Mouse (Mus musculus): ENCODE data around the gene Cacna1e. TPM values are rescaled to one million over a fixed set of nuclear protein-coding genes. Genes with fewer than 3 reads are reported as not detected.

The Cacna1e gene
- polyA plus RNA-seq, 1 experiment from 2014 or later: 0.45 TPM

- no peaks in the 10 kb centered on the region for H3K27me3 ChIP-seq
- WGBS: 75% methylated on average over 2 of the region's 2 CpGs
- no peaks in the 10 kb centered on the region for H3K36me3 ChIP-seq
- no peak for ATAC-seq (ENCODE audit: borderline replicate concordance, extremely low read depth, low FRiP score, low TSS enrichment)
- H3K4me2 ChIP-seq: no peak overlapping the region
- no peaks in the 10 kb centered on the region for H3K9me3 ChIP-seq
- no peak overlapping the region for H3K4me3 ChIP-seq
- no peaks in the 10 kb centered on the region for H3K4me1 ChIP-seq
- no peak overlapping the region for H3K27ac ChIP-seq
- H3K9ac ChIP-seq: no peak overlapping the region
Observed at GRCm38 (mm10) chr1:154798771-154799170, 85.5 kb downstream of the Cacna1e start.

DNA sequence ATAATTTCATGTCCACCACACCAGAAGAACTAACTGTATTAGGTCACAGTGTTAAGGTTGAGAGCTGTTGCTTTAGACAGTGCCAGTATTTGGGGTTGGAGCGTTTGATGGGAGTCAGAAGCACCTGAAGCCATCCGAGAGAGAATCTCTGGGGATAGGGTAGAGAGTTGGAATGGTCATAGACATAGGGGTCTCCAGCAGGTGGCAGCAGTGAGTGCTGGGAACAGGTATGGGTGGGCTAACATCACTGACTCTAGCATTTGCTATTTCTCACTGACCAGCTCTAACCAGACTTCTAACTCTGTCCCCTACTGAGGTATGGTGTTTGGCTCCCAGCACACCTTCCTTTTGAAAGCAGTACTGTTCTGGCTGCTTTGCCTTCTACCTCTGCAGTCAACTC, 87.6 kb downstream of the Cacna1e start:
- no peak overlapping the region for H3K4me2 ChIP-seq
- no peak overlapping the region for H3K9ac ChIP-seq
- no peak overlapping the region for H3K4me3 ChIP-seq
- no peaks in the 10 kb centered on the region for H3K9me3 ChIP-seq
- H3K4me1 ChIP-seq: no peaks in the 10 kb centered on the region
- ATAC-seq (ENCODE audit: borderline replicate concordance, extremely low read depth, low FRiP score, low TSS enrichment): no peak
- no peaks in the 10 kb centered on the region for H3K36me3 ChIP-seq
- H3K27ac ChIP-seq: no peak overlapping the region
- WGBS: 51% methylated on average over 2 of the region's 2 CpGs
- no peaks in the 10 kb centered on the region for H3K27me3 ChIP-seq

DNA sequence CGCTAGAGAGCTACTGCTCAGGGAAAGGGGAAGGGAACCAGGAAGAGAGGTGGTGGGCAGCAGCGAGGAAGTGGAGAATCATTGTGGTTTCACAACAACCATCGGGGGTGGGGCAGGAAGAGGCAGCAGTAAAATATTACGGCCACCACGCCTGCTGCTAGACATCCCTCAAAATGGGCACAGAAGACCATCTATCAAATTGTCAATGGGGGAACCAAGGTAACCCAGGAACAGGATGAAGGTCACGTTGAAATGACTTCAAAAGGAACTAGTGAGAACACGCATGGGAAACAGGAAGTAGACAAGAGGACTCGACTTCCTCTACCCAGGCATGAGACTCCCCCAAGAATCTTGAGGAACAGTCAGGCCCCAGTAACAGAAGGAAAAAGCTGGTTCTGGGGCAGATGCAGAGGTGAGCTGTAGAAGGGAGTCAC, 89.8 kb downstream of the Cacna1e start:
- H3K4me3 ChIP-seq: no peak overlapping the region
- ATAC-seq (ENCODE audit: borderline replicate concordance, extremely low read depth, low FRiP score, low TSS enrichment): no peak
- no peaks in the 10 kb centered on the region for H3K27me3 ChIP-seq
- H3K9ac ChIP-seq: no peak overlapping the region
- no peaks in the 10 kb centered on the region for H3K4me1 ChIP-seq
- WGBS: 61% methylated on average over 8 of the region's 8 CpGs
- no peaks in the 10 kb centered on the region for H3K36me3 ChIP-seq
- H3K4me2 ChIP-seq: no peak overlapping the region
- H3K27ac ChIP-seq: no peak overlapping the region
- no peaks in the 10 kb centered on the region for H3K9me3 ChIP-seq

GRCm38 (mm10) chr1:154791544-154792174, 92.6 kb downstream of the Cacna1e start:
- 45% methylated on average over 13 of the region's 13 CpGs for WGBS
- ATAC-seq (ENCODE audit: borderline replicate concordance, extremely low read depth, low FRiP score, low TSS enrichment): no peak
- Histone ChIP-seq H3K27ac (no peak overlapping the region), H3K4me1 (no peaks in the 10 kb centered on the region), H3K4me2 (peak overlapping the region; percentile 11; the same call in 1 of the 2 replicates), H3K36me3 (no peaks in the 10 kb centered on the region), H3K9me3 (no peaks in the 10 kb centered on the region), H3K4me3 (no peak overlapping the region), H3K27me3 (no peaks in the 10 kb centered on the region), H3K9ac (no peak overlapping the region)

DNA sequence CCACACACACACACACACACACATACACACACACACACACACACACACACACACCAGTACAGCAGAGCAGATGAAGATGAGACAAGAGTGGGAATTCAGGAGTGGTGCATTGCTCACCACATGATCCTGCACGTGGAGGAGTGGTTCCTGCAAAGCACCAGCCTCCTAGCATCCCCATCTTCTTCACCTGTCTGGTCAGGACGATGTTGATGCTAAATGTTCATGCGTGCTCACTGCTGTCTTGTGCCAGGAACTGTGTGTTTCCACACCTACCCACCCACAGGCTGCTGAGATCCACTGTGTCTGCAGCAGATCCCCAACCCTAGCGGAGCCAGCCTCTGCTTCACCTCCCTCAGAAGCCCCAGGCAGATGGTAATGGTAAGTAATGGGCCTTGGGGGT, 95.8 kb downstream of the Cacna1e start:
- Histone ChIP-seq H3K9ac (no peak overlapping the region), H3K36me3 (no peaks in the 10 kb centered on the region), H3K27ac (no peak overlapping the region), H3K4me3 (no peak overlapping the region), H3K9me3 (no peaks in the 10 kb centered on the region), H3K4me1 (0 out of 2 replicates have a peak, but pooled peaks cover 6% of the 10 kb centered on the region), H3K27me3 (peaks cover 7% of the 10 kb centered on the region; the same call in 1 of the 2 replicates), H3K4me2 (no peak overlapping the region)
- WGBS: 68% methylated on average over 4 of the region's 4 CpGs
- no peak for ATAC-seq (ENCODE audit: borderline replicate concordance, extremely low read depth, low FRiP score, low TSS enrichment)

- H3K4me1 ChIP-seq: 0 out of 2 replicates have a peak, but pooled peaks cover 6% of the 10 kb centered on the region
- no peaks in the 10 kb centered on the region for H3K36me3 ChIP-seq
- no peak for ATAC-seq (ENCODE audit: borderline replicate concordance, extremely low read depth, low FRiP score, low TSS enrichment)
- H3K4me2 ChIP-seq: no peak overlapping the region
- H3K4me3 ChIP-seq: no peak overlapping the region
- H3K27ac ChIP-seq: no peak overlapping the region
- peaks cover 7% of the 10 kb centered on the region; the same call in 1 of the 2 replicates for H3K27me3 ChIP-seq
- WGBS: 9% methylated on average over 5 of the region's 5 CpGs
- H3K9me3 ChIP-seq: no peaks in the 10 kb centered on the region
- no peak overlapping the region for H3K9ac ChIP-seq
Observed at GRCm38 (mm10) chr1:154788069-154788468, 96.2 kb downstream of the Cacna1e start.

GRCm38 (mm10) chr1:154787418-154787817, 96.9 kb downstream of the Cacna1e start:
- H3K36me3 ChIP-seq: no peaks in the 10 kb centered on the region
- H3K9ac ChIP-seq: no peak overlapping the region
- H3K9me3 ChIP-seq: no peaks in the 10 kb centered on the region
- H3K4me3 ChIP-seq: no peak overlapping the region
- 37% methylated on average over 5 of the region's 5 CpGs for WGBS
- H3K4me2 ChIP-seq: no peak overlapping the region
- H3K27me3 ChIP-seq: peaks cover 7% of the 10 kb centered on the region; the same call in 1 of the 2 replicates
- no peak for ATAC-seq (ENCODE audit: borderline replicate concordance, extremely low read depth, low FRiP score, low TSS enrichment)
- 0 out of 2 replicates have a peak, but pooled peaks cover 6% of the 10 kb centered on the region for H3K4me1 ChIP-seq
- H3K27ac ChIP-seq: no peak overlapping the region

DNA sequence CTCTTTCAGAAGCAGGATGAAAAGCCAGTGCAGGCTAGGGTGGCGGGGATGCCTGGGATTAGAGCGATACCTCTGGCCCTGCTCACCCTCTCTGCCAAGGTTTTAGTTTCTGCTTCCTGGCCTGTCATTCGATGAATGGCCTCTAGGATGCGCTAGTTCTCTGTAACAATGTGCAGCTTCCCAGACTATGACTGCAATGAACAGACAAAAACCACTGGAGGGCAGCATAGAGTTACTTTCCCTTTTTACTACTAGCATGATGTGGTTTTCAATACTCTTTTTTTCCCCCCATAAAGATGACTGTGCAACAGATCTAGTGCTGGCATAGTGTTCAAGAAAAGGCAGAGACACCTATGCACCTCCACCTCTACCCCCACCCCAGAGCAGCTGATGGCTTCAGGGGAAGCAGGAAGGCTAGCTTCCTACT, 98.0 kb downstream of the Cacna1e start:
- Histone ChIP-seq H3K27ac (no peak overlapping the region), H3K4me3 (no peak overlapping the region; the same call in 1 of the 2 replicates), H3K4me2 (peak overlapping the region; percentile 41), H3K4me1 (0 out of 2 replicates have a peak, but pooled peaks cover 6% of the 10 kb centered on the region), H3K9ac (no peak overlapping the region), H3K27me3 (peaks cover 7% of the 10 kb centered on the region; the same call in 1 of the 2 replicates), H3K9me3 (no peaks in the 10 kb centered on the region), H3K36me3 (no peaks in the 10 kb centered on the region)
- 3% methylated on average over 4 of the region's 4 CpGs for WGBS
- peak; percentile 20; the same call in 1 of the 2 replicates for ATAC-seq (ENCODE audit: borderline replicate concordance, extremely low read depth, low FRiP score, low TSS enrichment)

GRCm38 (mm10) chr1:154784862-154785261, 99.4 kb downstream of the Cacna1e start:
- no peak for ATAC-seq (ENCODE audit: borderline replicate concordance, extremely low read depth, low FRiP score, low TSS enrichment)
- H3K9me3 ChIP-seq: no peaks in the 10 kb centered on the region
- H3K4me3 ChIP-seq: no peak overlapping the region
- WGBS: 21% methylated on average over 12 of the region's 12 CpGs
- H3K4me2 ChIP-seq: no peak overlapping the region
- H3K9ac ChIP-seq: no peak overlapping the region
- H3K4me1 ChIP-seq: peaks cover 6% of the 10 kb centered on the region; the same call in 1 of the 2 replicates
- H3K27ac ChIP-seq: no peak overlapping the region
- H3K36me3 ChIP-seq: no peaks in the 10 kb centered on the region
- peaks cover 7% of the 10 kb centered on the region; the same call in 1 of the 2 replicates for H3K27me3 ChIP-seq

GRCm38 (mm10) chr1:154783521-154783920, 100.8 kb downstream of the Cacna1e start:
- Histone ChIP-seq H3K4me2 (no peak overlapping the region), H3K4me3 (no peak overlapping the region), H3K9me3 (no peaks in the 10 kb centered on the region), H3K36me3 (no peaks in the 10 kb centered on the region), H3K9ac (no peak overlapping the region), H3K4me1 (peaks cover 6% of the 10 kb centered on the region; the same call in 1 of the 2 replicates), H3K27ac (no peak overlapping the region), H3K27me3 (peaks cover 7% of the 10 kb centered on the region; the same call in 1 of the 2 replicates)
- ATAC-seq (ENCODE audit: borderline replicate concordance, extremely low read depth, low FRiP score, low TSS enrichment): no peak
- 52% methylated on average over 1 of the region's 1 CpGs for WGBS

GRCm38 (mm10) chr1:154779908-154780514, 104.3 kb downstream of the Cacna1e start:
- H3K9ac ChIP-seq: no peak overlapping the region
- no peaks in the 10 kb centered on the region for H3K27me3 ChIP-seq
- no peaks in the 10 kb centered on the region for H3K9me3 ChIP-seq
- no peak for ATAC-seq (ENCODE audit: borderline replicate concordance, extremely low read depth, low FRiP score, low TSS enrichment)
- H3K4me1 ChIP-seq: no peaks in the 10 kb centered on the region; the same call in 1 of the 2 replicates
- H3K36me3 ChIP-seq: no peaks in the 10 kb centered on the region
- no peak overlapping the region for H3K4me2 ChIP-seq
- no peak overlapping the region for H3K4me3 ChIP-seq
- WGBS: 38% methylated on average over 11 of the region's 11 CpGs
- H3K27ac ChIP-seq: no peak overlapping the region

- no peak overlapping the region for H3K4me2 ChIP-seq
- H3K27ac ChIP-seq: no peak overlapping the region
- no peaks in the 10 kb centered on the region for H3K27me3 ChIP-seq
- H3K9ac ChIP-seq: no peak overlapping the region
- H3K9me3 ChIP-seq: no peaks in the 10 kb centered on the region
- WGBS: 56% methylated on average over 4 of the region's 4 CpGs
- H3K4me3 ChIP-seq: no peak overlapping the region
- H3K4me1 ChIP-seq: no peaks in the 10 kb centered on the region; the same call in 1 of the 2 replicates
- ATAC-seq (ENCODE audit: borderline replicate concordance, extremely low read depth, low FRiP score, low TSS enrichment): no peak
- no peaks in the 10 kb centered on the region for H3K36me3 ChIP-seq
Observed at GRCm38 (mm10) chr1:154776344-154776743, 108.0 kb downstream of the Cacna1e start.
